Mouse (Mus musculus) embryonic facial prominence, embryonic 10.5 days (tissue): ENCODE measurements around the gene Sf1. TPM values are rescaled to one million over a fixed set of nuclear protein-coding genes. Genes with fewer than 3 reads are reported as not detected.

Experiments used
- DNase-seq: peaks from one replicate; pipeline ENCODE4 v3.0.0-alpha.2; 2017; ENCODE audit warnings: low spot score
- H3K27ac ChIP-seq: fragments of 300-500 bp; sonication (generic); replicated peaks from 2 replicates; pipeline ENCODE4 v1.5.1; 2016; ENCODE audit warnings: mild to moderate bottlenecking
- H3K27me3 ChIP-seq: fragments of 300-500 bp; sonication (generic); replicated peaks from 2 replicates; pipeline ENCODE4 v1.6.1; 2016; ENCODE audit warnings: low read depth, mild to moderate bottlenecking; ENCODE audit not compliant: poor library complexity, severe bottlenecking
- H3K36me3 ChIP-seq: fragments of 300-500 bp; sonication (generic); replicated peaks from 2 replicates; pipeline ENCODE4 v1.6.1; 2016; ENCODE audit warnings: mild to moderate bottlenecking, moderate library complexity
- H3K4me1 ChIP-seq: fragments of 300-500 bp; sonication (generic); 2 replicates; pipeline ENCODE4 v1.6.1; 2016
- H3K4me3 ChIP-seq: fragments of 300-500 bp; sonication (generic); 2 replicates; pipeline ENCODE4 v1.5.1; 2016; ENCODE audit warnings: mild to moderate bottlenecking, moderate library complexity
- H3K9me3 ChIP-seq: fragments of 300-500 bp; sonication (generic); 2 replicates; pipeline ENCODE4 v1.6.1; 2016; ENCODE audit warnings: mild to moderate bottlenecking
- WGBS: fragments of 180-500 bp; shearing (Covaris S2); methylation state at CpG from one replicate; pipeline ENCODE4 v1.1.7; 2016; 5-methylcytosine and 5-hydroxymethylcytosine counted together
- polyA plus RNA-seq: library from polyadenylated mRNA; unstranded; fragments of >200 nt; fragmentation: Nextera tagmentation; extraction: Ambion mirVana; gene quantifications from 2 replicates; pipeline ENCODE4 v1.2.1, GENCODE M21; 2016

The Sf1 gene
- polyA plus RNA-seq, 1 experiment from 2014 or later, result 185 TPM

- Histone ChIP-seq H3K9me3 (no peaks in the 10 kb centered on the region), H3K27me3 (peaks cover 76% of the 10 kb centered on the region), H3K4me3 (peak overlapping the region; percentile 63), H3K36me3 (no peaks in the 10 kb centered on the region), H3K4me1 (peaks cover 55% of the 10 kb centered on the region), H3K27ac (peak overlapping the region; percentile 64; the same call in 1 of the 2 replicates)
- DNase-seq, result peak; percentile 67
- 1% methylated on average over 39 of the region's 39 CpGs for WGBS
Observed at GRCm38 (mm10) chr19:6398447-6399284, 35.2 kb downstream of the Sf1 start.

- H3K4me1 ChIP-seq, result peaks cover 64% of the 10 kb centered on the region
- peak; percentile 57 for DNase-seq
- peak within 1 kb of the TSS; percentile 63 for H3K4me3 ChIP-seq
- peaks cover 84% of the 10 kb centered on the region for H3K27me3 ChIP-seq
- under 1% methylated on average over 84 of the region's 87 CpGs for WGBS
- H3K36me3 ChIP-seq, result no peaks in the 10 kb centered on the region
- peak within 1 kb of the TSS; percentile 64 for H3K27ac ChIP-seq
- no peaks in the 10 kb centered on the region for H3K9me3 ChIP-seq
Observed at GRCm38 (mm10) chr19:6399285-6400095, 36.0 kb downstream of the Sf1 start, which contains the start of gene Rasgrp2. Gene Rasgrp2 (plus strand): TSS chr19:6399340.

DNA sequence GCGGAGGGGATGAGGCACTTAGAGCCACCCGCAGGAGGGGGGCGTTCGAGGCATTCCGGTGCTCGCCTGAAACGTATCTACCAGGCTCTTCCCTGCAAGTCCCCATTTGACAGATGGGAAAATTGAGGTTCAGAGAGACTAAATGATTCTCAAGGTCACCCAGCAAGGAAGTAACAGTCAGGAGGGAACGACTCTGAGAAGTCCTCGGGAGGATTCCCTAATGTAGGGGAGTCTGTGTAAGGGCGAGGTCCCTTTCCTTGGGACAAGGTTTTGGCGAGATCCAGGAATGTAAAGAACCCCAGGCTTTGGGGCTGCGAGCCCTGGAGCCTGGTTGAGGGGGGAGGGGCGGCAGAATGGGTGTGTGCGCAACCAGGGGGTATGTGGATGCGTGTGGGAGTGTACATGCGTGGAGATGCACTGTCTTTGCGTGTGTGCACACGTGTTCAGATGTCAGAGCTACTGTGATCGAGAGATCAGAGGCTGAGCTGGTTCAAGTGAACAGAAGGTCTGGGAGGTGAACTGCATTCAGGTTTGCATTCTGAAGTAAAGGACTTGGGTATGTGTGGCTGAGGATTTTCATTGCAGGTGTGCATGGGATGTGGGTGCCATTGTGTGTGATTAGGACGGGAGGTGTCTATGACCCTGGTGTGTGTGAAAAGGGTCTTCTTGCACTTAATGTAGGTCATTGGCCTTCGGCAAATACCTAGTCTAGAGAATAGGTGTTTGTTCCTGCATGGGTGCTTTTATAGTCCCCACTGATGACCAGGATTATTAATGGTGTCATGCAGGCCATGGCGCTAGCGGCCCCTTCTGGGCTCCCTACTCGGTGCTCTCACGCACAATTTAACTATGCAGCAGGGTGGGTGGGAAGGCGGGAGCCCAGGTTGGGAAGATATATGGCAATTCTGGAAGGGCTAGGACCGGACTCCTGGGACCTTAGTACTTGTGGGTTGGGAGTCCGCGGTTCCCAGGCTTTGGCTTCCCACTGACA lies 36.9 kb downstream of the Sf1 start:
- Histone ChIP-seq H3K27me3 (peaks cover 88% of the 10 kb centered on the region), H3K36me3 (no peaks in the 10 kb centered on the region), H3K4me3 (peak overlapping the region; percentile 63), H3K9me3 (no peaks in the 10 kb centered on the region), H3K4me1 (peaks cover 64% of the 10 kb centered on the region), H3K27ac (peak overlapping the region; percentile 64; the same call in 1 of the 2 replicates)
- 3% methylated on average over 29 of the region's 29 CpGs for WGBS
- DNase-seq, result no peak

- Histone ChIP-seq H3K36me3 (no peaks in the 10 kb centered on the region), H3K4me3 (peak overlapping the region; percentile 52), H3K27ac (peak overlapping the region; percentile 32; the same call in 1 of the 2 replicates), H3K9me3 (no peaks in the 10 kb centered on the region), H3K27me3 (peaks cover 87% of the 10 kb centered on the region), H3K4me1 (peaks cover 64% of the 10 kb centered on the region)
- WGBS, result under 1% methylated on average over 32 of the region's 32 CpGs
- peak; percentile 83 for DNase-seq
Observed at GRCm38 (mm10) chr19:6401131-6401815, 37.8 kb downstream of the Sf1 start.

DNA sequence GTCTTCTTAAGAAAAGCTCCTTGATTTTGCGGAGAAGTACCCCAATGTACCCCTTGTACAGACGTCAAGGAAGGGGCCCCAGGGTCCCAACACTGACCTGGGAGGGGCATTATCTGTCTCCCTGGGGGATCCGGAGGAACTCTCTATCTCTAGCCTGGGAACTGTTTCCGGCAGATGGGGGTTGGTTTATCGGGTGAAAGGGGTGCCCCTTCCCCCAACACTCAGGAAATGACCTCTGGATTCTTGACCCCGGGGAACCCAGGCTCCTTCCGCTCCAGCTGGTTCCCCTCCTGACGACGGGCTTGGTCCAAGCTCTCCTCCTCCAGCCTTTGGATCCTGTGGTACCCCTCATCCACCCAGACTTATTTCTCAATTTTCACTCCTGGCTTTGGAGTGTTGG lies 38.5 kb downstream of the Sf1 start:
- Histone ChIP-seq H3K4me1 (peaks cover 64% of the 10 kb centered on the region), H3K36me3 (no peaks in the 10 kb centered on the region), H3K4me3 (peak overlapping the region; percentile 52), H3K27ac (peak overlapping the region; percentile 32; the same call in 1 of the 2 replicates), H3K9me3 (no peaks in the 10 kb centered on the region), H3K27me3 (peaks cover 81% of the 10 kb centered on the region)
- WGBS, result 7% methylated on average over 9 of the region's 9 CpGs
- no peak for DNase-seq

DNA sequence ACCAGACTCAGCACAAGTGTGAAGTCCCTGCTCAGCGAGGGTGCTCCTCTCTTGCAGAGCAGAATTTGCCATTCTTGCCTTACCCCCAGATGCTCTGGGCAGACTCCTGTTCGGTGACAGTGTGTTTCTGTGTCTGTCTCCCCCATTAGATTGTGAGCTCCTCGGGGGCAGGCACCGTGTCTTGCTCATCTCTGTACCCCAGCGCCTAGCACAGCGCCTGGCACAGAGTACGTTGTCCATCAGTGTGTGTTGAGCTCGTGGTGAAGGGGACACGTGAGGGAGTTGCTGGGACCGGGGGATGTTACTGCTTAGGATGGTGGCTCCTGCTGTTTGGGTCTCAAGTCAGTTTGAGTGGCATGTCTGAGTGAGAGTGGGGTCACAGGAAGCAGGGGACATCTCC lies 40.4 kb downstream of the Sf1 start:
- Histone ChIP-seq H3K27ac (no peak overlapping the region), H3K4me1 (peaks cover 65% of the 10 kb centered on the region), H3K36me3 (no peaks in the 10 kb centered on the region), H3K27me3 (peaks cover 65% of the 10 kb centered on the region), H3K4me3 (no peak overlapping the region), H3K9me3 (no peaks in the 10 kb centered on the region)
- DNase-seq, result no peak
- 86% methylated on average over 10 of the region's 10 CpGs for WGBS

DNA sequence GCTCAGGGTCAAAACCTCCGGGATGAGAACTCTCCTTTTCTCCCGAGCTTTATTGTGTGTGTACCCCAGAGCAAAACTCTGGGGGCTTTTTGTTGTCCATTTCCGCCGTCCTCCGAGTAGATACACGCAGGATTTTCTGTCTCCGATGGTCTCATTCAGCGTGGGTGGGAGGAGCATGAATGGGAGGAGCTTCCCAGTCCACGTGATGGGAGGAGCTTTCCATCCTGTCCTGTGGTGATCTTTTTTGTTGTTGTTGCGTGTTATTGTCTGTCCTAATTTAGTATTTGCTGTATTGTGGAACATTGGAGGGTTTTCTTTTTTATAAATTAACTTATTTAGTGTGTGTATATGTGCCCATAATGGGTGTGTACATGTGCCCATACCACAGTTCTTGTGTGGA lies 41.9 kb downstream of the Sf1 start:
- no peak for DNase-seq
- H3K4me3 ChIP-seq, result no peak overlapping the region
- 75% methylated on average over 10 of the region's 10 CpGs for WGBS
- H3K36me3 ChIP-seq, result no peaks in the 10 kb centered on the region
- peaks cover 49% of the 10 kb centered on the region for H3K4me1 ChIP-seq
- no peak overlapping the region for H3K27ac ChIP-seq
- H3K9me3 ChIP-seq, result no peaks in the 10 kb centered on the region
- H3K27me3 ChIP-seq, result peaks cover 49% of the 10 kb centered on the region

- Histone ChIP-seq H3K4me1 (peaks cover 32% of the 10 kb centered on the region), H3K27me3 (peaks cover 32% of the 10 kb centered on the region), H3K9me3 (no peaks in the 10 kb centered on the region), H3K27ac (no peak overlapping the region), H3K4me3 (no peak overlapping the region), H3K36me3 (no peaks in the 10 kb centered on the region)
- no peak for DNase-seq
- WGBS, result 83% methylated on average over 8 of the region's 8 CpGs
Observed at GRCm38 (mm10) chr19:6407109-6407508, 43.6 kb downstream of the Sf1 start.

GRCm38 (mm10) chr19:6407816-6408510 lies 44.5 kb downstream of the Sf1 start:
- no peak for DNase-seq
- 0 out of 2 replicates have a peak overlapping the region, but pooled peaks have one; percentile 30 for H3K27ac ChIP-seq
- 47% methylated on average over 16 of the region's 16 CpGs for WGBS
- H3K36me3 ChIP-seq, result no peaks in the 10 kb centered on the region
- no peaks in the 10 kb centered on the region for H3K9me3 ChIP-seq
- peaks cover 24% of the 10 kb centered on the region for H3K27me3 ChIP-seq
- peaks cover 27% of the 10 kb centered on the region for H3K4me1 ChIP-seq
- H3K4me3 ChIP-seq, result no peak overlapping the region

GRCm38 (mm10) chr19:6408749-6409148 lies 45.3 kb downstream of the Sf1 start:
- Histone ChIP-seq H3K27ac (0 out of 2 replicates have a peak overlapping the region, but pooled peaks have one; percentile 30), H3K36me3 (no peaks in the 10 kb centered on the region), H3K27me3 (peaks cover 19% of the 10 kb centered on the region), H3K9me3 (no peaks in the 10 kb centered on the region), H3K4me3 (no peak overlapping the region), H3K4me1 (peaks cover 22% of the 10 kb centered on the region)
- DNase-seq, result no peak
- WGBS, result 81% methylated on average over 8 of the region's 8 CpGs

DNA sequence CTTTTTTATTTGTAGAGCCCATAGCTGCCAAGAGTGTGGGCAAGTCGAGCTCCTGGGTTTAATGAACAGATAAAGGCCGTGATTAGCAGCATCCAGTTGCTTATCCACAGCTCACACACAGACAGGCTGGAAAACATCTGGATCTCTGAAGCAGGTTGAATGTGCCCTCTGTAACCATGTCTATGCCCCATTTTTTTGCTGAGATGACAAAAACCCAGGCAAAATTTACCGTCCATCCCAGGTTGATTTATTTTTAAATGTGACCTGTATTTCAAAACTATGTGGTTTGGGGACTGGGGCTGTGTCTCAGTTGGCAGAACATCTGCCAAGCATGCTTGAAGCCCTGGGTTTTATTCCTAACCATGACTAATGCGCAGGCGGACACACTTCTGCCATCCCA lies 45.7 kb downstream of the Sf1 start:
- peaks cover 17% of the 10 kb centered on the region for H3K4me1 ChIP-seq
- H3K27ac ChIP-seq, result no peak overlapping the region
- no peaks in the 10 kb centered on the region for H3K9me3 ChIP-seq
- peaks cover 15% of the 10 kb centered on the region for H3K27me3 ChIP-seq
- H3K36me3 ChIP-seq, result no peaks in the 10 kb centered on the region
- no peak for DNase-seq
- H3K4me3 ChIP-seq, result no peak overlapping the region
- 79% methylated on average over 5 of the region's 5 CpGs for WGBS
